ENCODE assay signal across 8 mouse cellular contexts in genomic region chr12:32819416-32819815, GRCm38 (mm10). TPM values are rescaled to one million over a fixed set of nuclear protein-coding genes. Genes with fewer than 3 reads are reported as not detected.
DNase-seq lines count a peak whose midpoint lies in the region; ATAC-seq and TF ChIP-seq lines count a peak whose summit lies in the region.

TSS of gene Nampt (plus strand) at chr12:32819545.

- TF ChIP-seq POLR2A in liver, adult 2 months (IDR thresholded peaks at IDR 0.05; ENCODE audit: extremely low read depth, insufficient read depth, low read length): no peak

- peaks cover 13% of the 10 kb centered on the region; the same call in 1 of the 2 replicates for H3K79me2 ChIP-seq in liver, adult 2 months (ENCODE audit: control insufficient read depth, insufficient read depth, low read length)

- H3K9me3 ChIP-seq in forebrain, embryonic 12.5 days: no peaks in the 10 kb centered on the region
- H3K9me3 ChIP-seq in hindbrain, embryonic 11.5 days (ENCODE audit: control insufficient read depth, low read length): no peaks in the 10 kb centered on the region

- intact Hi-C loops in left cerebral cortex, postnatal 36 days (cut with DNase I): loop anchor here (5.0 kb wide), 1 partner anchor 442 kb away; the partner anchor contains the start of gene Ccdc71l

- H3K4me2 ChIP-seq in forebrain, embryonic 12.5 days: peak within 1 kb of the TSS; percentile 74
- H3K4me2 ChIP-seq in hindbrain, embryonic 11.5 days (replicated peaks; ENCODE audit: low read depth, low read length): peak within 1 kb of the TSS; percentile 68

- H3K27me3 ChIP-seq in liver, adult 2 months (ENCODE audit: control insufficient read depth, insufficient read depth, low read length): no peaks in the 10 kb centered on the region
- H3K27me3 ChIP-seq in forebrain, embryonic 12.5 days: no peaks in the 10 kb centered on the region
- H3K27me3 ChIP-seq in hindbrain, embryonic 11.5 days (ENCODE audit: control insufficient read depth, insufficient read depth, low read length): no peaks in the 10 kb centered on the region

- H3K9ac ChIP-seq in liver, adult 2 months (ENCODE audit: low read depth, low read length): peak within 1 kb of the TSS; percentile 98
- peak within 1 kb of the TSS; percentile 84 for H3K9ac ChIP-seq in forebrain, embryonic 12.5 days
- H3K9ac ChIP-seq in hindbrain, embryonic 11.5 days (ENCODE audit: low read depth, low read length): peak within 1 kb of the TSS; percentile 78

- no peak for TF ChIP-seq CTCF in liver, adult 2 months (IDR thresholded peaks at IDR 0.05; ENCODE audit: low read depth, low read length)

- peaks cover 11% of the 10 kb centered on the region; the same call in 1 of the 2 replicates for H3K36me3 ChIP-seq in liver, adult 2 months (ENCODE audit: control insufficient read depth, insufficient read depth, low read length)
- peaks cover 6% of the 10 kb centered on the region; the same call in 1 of the 2 replicates for H3K36me3 ChIP-seq in forebrain, embryonic 12.5 days (replicated peaks)
- no peaks in the 10 kb centered on the region for H3K36me3 ChIP-seq in hindbrain, embryonic 11.5 days (ENCODE audit: control insufficient read depth, insufficient read depth, low read length)

- DNase-seq in liver, adult 2 months (ENCODE audit: extremely low read depth, low read depth, low spot score): no peak
- DNase-seq in liver: no peak
- DNase-seq in adrenal gland, postnatal 10 days: no peak
- DNase-seq in hindbrain, embryonic 11.5 days (ENCODE audit: low spot score): peak; percentile 67
- no peak for DNase-seq in left cerebral cortex, postnatal 36 days (ENCODE audit: low spot score in 2 of 2)
- no peak for DNase-seq in thymus, postnatal 36 days

- no peak; the same call in 1 of the 2 replicates for ATAC-seq in forebrain, embryonic 12.5 days (ENCODE audit: low FRiP score)
- peak; percentile 12 for ATAC-seq in hindbrain, embryonic 11.5 days (ENCODE audit: low FRiP score)
- no peak for ATAC-seq in monocyte, adult 5-6 weeks (replicated peaks; ENCODE audit: insufficient number of reproducible peaks, low FRiP score, low TSS enrichment, poor library complexity, severe bottlenecking)

- H3K4me1 ChIP-seq in liver, adult 2 months (ENCODE audit: control insufficient read depth, insufficient read depth, low read length): peaks cover 8% of the 10 kb centered on the region
- peaks cover 10% of the 10 kb centered on the region for H3K4me1 ChIP-seq in forebrain, embryonic 12.5 days
- H3K4me1 ChIP-seq in hindbrain, embryonic 11.5 days (replicated peaks; ENCODE audit: control insufficient read depth, insufficient read depth, low read length): no peaks in the 10 kb centered on the region

- H3K27ac ChIP-seq in liver, adult 2 months (replicated peaks; ENCODE audit: insufficient read depth, low read depth, low read length): peak within 1 kb of the TSS; percentile 96
- peak within 1 kb of the TSS; percentile 96 for H3K27ac ChIP-seq in forebrain, embryonic 12.5 days
- peak within 1 kb of the TSS; percentile 91 for H3K27ac ChIP-seq in hindbrain, embryonic 11.5 days (ENCODE audit: low read depth, low read length)

- WGBS in liver, adult 2 months: 4% methylated on average over 5 of the region's 5 CpGs
- 6% methylated on average over 5 of the region's 5 CpGs for WGBS in forebrain, embryonic 12.5 days
- WGBS in hindbrain, embryonic 11.5 days: 9% methylated on average over 5 of the region's 5 CpGs

- peak within 1 kb of the TSS; percentile 67 for H3K4me3 ChIP-seq in liver, adult 2 months (ENCODE audit: insufficient read depth, low read depth, low read length)
- H3K4me3 ChIP-seq in forebrain, embryonic 12.5 days (replicated peaks): peak within 1 kb of the TSS; percentile 81
- peak within 1 kb of the TSS; percentile 77 for H3K4me3 ChIP-seq in hindbrain, embryonic 11.5 days (ENCODE audit: low read depth, low read length)

RNA-seq across cellular contexts. Expression of gene Nampt, which starts in this region (rescaled TPM):
- 57.8 and 75.6 TPM in 2 replicates for total RNA-seq in liver, adult 2 months (2014; rRNA removed)
- polyA plus RNA-seq in liver, adult 2 months (2012; rRNA removed): 9.5 and 10.9 TPM in 2 replicates
- total RNA-seq in adrenal gland, postnatal 10 days (2021): 100 to 1,000 TPM in 1 of 2 experiments, 10 to 100 TPM in 1; 89.7 to 171 TPM
- polyA plus RNA-seq in forebrain, embryonic 12.5 days (2016; fragmentation: Nextera tagmentation; extraction: Ambion mirVana): 31.1 and 34.3 TPM in 2 replicates
- 36.1 and 39.9 TPM in 2 replicates for polyA plus RNA-seq in hindbrain, embryonic 11.5 days (2014; fragmentation: Nextera tagmentation; extraction: Ambion mirVana)
- total RNA-seq in left cerebral cortex, postnatal 36 days (2021): 10 to 100 TPM; 30.2 to 33.3 TPM
- total RNA-seq in monocyte, adult 5-6 weeks (2017): 32.6 to 76.0 TPM (median 65.6 TPM) in 3 replicates
